Mouse (Mus musculus): ENCODE results near the gene Nhlh2. TPM values are rescaled to one million over a fixed set of nuclear protein-coding genes. Genes with fewer than 3 reads are reported as not detected.

Nhlh2 gene
- total RNA-seq, 1 experiment from 2014 or later = not detected

- ATAC-seq (replicated peaks; ENCODE audit: low read depth, poor library complexity, severe bottlenecking) = no peak
These were observed 14.0 kb downstream of the Nhlh2 start for GRCm38 (mm10) chr3:102023829-102024228.

GRCm38 (mm10) chr3:102024981-102025451 lies 15.1 kb downstream of the Nhlh2 start:
- ATAC-seq (replicated peaks; ENCODE audit: low read depth, poor library complexity, severe bottlenecking) = no peak

GRCm38 (mm10) chr3:102025659-102026058 lies 15.8 kb downstream of the Nhlh2 start:
- ATAC-seq (replicated peaks; ENCODE audit: low read depth, poor library complexity, severe bottlenecking) = no peak

GRCm38 (mm10) chr3:102027880-102028279 lies 18.0 kb downstream of the Nhlh2 start:
- 0 out of 2 replicates have a peak, but pooled peaks have one; percentile 58 for ATAC-seq (replicated peaks; ENCODE audit: low read depth, poor library complexity, severe bottlenecking)

GRCm38 (mm10) chr3:102037806-102038205 lies 27.9 kb downstream of the Nhlh2 start:
- ATAC-seq (replicated peaks; ENCODE audit: low read depth, poor library complexity, severe bottlenecking) = no peak

GRCm38 (mm10) chr3:102038608-102039007 lies 28.7 kb downstream of the Nhlh2 start:
- no peak for ATAC-seq (replicated peaks; ENCODE audit: low read depth, poor library complexity, severe bottlenecking)

- no peak for ATAC-seq (replicated peaks; ENCODE audit: low read depth, poor library complexity, severe bottlenecking)
These were observed 31.8 kb downstream of the Nhlh2 start for GRCm38 (mm10) chr3:102041632-102042031.

- no peak for ATAC-seq (replicated peaks; ENCODE audit: low read depth, poor library complexity, severe bottlenecking)
These were observed 35.2 kb downstream of the Nhlh2 start for GRCm38 (mm10) chr3:102045071-102045470.

- ATAC-seq (replicated peaks; ENCODE audit: low read depth, poor library complexity, severe bottlenecking) = no peak
These were observed 37.7 kb downstream of the Nhlh2 start for GRCm38 (mm10) chr3:102047532-102047931.

- ATAC-seq (replicated peaks; ENCODE audit: low read depth, poor library complexity, severe bottlenecking) = no peak
These were observed 39.6 kb downstream of the Nhlh2 start for GRCm38 (mm10) chr3:102049207-102050104.

GRCm38 (mm10) chr3:102052036-102052435 lies 42.2 kb downstream of the Nhlh2 start:
- no peak for ATAC-seq (replicated peaks; ENCODE audit: low read depth, poor library complexity, severe bottlenecking)

- ATAC-seq (replicated peaks; ENCODE audit: low read depth, poor library complexity, severe bottlenecking) = no peak
These were observed 43.4 kb downstream of the Nhlh2 start for GRCm38 (mm10) chr3:102053293-102053692.

- ATAC-seq (replicated peaks; ENCODE audit: low read depth, poor library complexity, severe bottlenecking) = no peak
These were observed 46.0 kb downstream of the Nhlh2 start for GRCm38 (mm10) chr3:102055878-102056277.

- ATAC-seq (replicated peaks; ENCODE audit: low read depth, poor library complexity, severe bottlenecking) = no peak
These were observed 50.2 kb downstream of the Nhlh2 start for GRCm38 (mm10) chr3:102060065-102060464.

- ATAC-seq (replicated peaks; ENCODE audit: low read depth, poor library complexity, severe bottlenecking) = peak; percentile 68; the same call in 1 of the 2 replicates
These were observed 52.2 kb downstream of the Nhlh2 start for GRCm38 (mm10) chr3:102061923-102062670.

GRCm38 (mm10) chr3:102062671-102063010 lies 52.8 kb downstream of the Nhlh2 start:
- ATAC-seq (replicated peaks; ENCODE audit: low read depth, poor library complexity, severe bottlenecking) = no peak

GRCm38 (mm10) chr3:102063273-102064120 lies 53.6 kb downstream of the Nhlh2 start:
- no peak for ATAC-seq (replicated peaks; ENCODE audit: low read depth, poor library complexity, severe bottlenecking)

GRCm38 (mm10) chr3:102064566-102064965 lies 54.7 kb downstream of the Nhlh2 start:
- no peak for ATAC-seq (replicated peaks; ENCODE audit: low read depth, poor library complexity, severe bottlenecking)
